Mouse (Mus musculus) midbrain, embryonic 10.5 days (tissue): Measurements from ENCODE around the gene Gm49450. TPM values are rescaled to one million over a fixed set of nuclear protein-coding genes. Genes with fewer than 3 reads are reported as not detected.
A peak's percentile ranks its signal among the peaks of the same experiment; 100 is the strongest.
"Not testable (repeated sequence)": the region's sequence is repeated elsewhere in the genome, so short reads cannot be mapped to it uniquely, and the experiment has no call there.

Experiments
- DNase-seq: peaks from one replicate; pipeline ENCODE4 v3.0.0-alpha.2; 2017; ENCODE audit warnings: low spot score
- H3K27ac ChIP-seq: fragments of 300-500 bp; sonication (generic); replicated peaks from 2 replicates; pipeline ENCODE4 v1.5.1; 2016; ENCODE audit warnings: mild to moderate bottlenecking
- H3K27me3 ChIP-seq: fragments of 300-500 bp; sonication (generic); 2 replicates; pipeline ENCODE4 v1.6.1; 2016; ENCODE audit warnings: low read depth, mild to moderate bottlenecking; ENCODE audit not compliant: poor library complexity, severe bottlenecking
- H3K36me3 ChIP-seq: fragments of 300-500 bp; sonication (generic); 2 replicates; pipeline ENCODE4 v1.6.1; 2016; ENCODE audit warnings: mild to moderate bottlenecking, moderate library complexity
- H3K4me1 ChIP-seq: fragments of 300-500 bp; sonication (generic); 2 replicates; pipeline ENCODE4 v1.6.1; 2016
- H3K4me3 ChIP-seq: fragments of 300-500 bp; sonication (generic); 2 replicates; pipeline ENCODE4 v1.5.1; 2016; ENCODE audit warnings: mild to moderate bottlenecking, moderate library complexity
- H3K9me3 ChIP-seq: fragments of 300-500 bp; sonication (generic); replicated peaks from 2 replicates; pipeline ENCODE4 v1.6.1; 2016; ENCODE audit warnings: mild to moderate bottlenecking
- WGBS: fragments of 180-500 bp; shearing (Covaris S2); methylation state at CpG from one replicate; pipeline ENCODE4 v1.1.7; 2016; 5-methylcytosine and 5-hydroxymethylcytosine counted together
- polyA plus RNA-seq: library from polyadenylated mRNA; unstranded; fragments of >200 nt; fragmentation: Nextera tagmentation; extraction: Ambion mirVana; gene quantifications from 2 replicates; pipeline ENCODE4 v1.2.1, GENCODE M21; 2016

Gene Gm49450
- polyA plus RNA-seq, 1 experiment from 2014 or later = not detected

DNA sequence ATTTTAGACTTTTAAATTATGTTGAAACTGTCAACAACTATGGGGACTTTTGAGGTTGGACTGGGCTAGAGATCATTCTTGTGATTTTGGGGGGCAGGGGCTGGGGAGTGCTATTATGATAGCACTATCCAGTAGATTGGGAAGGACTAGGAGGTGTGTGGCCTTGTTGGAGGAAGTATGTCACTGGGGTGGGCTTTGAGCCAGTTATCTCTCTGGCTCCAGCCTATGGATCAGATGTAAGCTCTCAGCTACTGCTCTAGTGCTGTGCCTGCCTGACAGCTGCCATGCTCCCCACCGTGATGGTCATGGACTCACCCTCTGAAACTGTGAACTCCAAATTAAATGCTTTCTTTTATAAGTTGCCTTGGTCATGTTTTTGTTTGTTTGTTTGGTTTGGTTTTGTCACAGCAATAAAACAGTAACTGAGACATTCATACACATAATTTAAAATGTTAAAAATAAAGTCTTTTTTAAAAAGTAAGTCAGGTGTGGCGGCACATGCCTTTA is 30.3 kb downstream of the Gm49450 start:
- no peak overlapping the region for H3K4me3 ChIP-seq
- WGBS = 82% methylated on average over 2 of the region's 2 CpGs
- no peaks in the 10 kb centered on the region for H3K9me3 ChIP-seq

DNA sequence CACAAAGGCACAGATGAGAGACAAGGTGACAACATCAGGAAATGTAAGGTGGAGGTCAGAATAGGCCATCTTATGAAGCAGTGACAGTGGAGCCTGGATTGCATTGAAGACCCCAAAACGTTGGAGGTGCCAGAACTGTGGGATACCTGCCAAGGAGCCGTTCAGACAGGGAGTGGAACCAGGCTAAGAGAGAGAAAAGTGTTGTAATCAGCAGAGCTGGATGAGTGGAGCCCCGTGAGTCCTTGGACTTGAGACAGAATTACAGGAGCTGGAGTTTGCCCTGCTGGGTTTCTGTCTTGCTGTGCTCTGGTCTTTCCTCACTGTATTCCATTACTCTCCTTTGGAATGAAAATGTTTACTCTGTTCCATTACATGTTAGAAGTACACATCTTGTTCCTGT is 30.8 kb downstream of the Gm49450 start:
- DNase-seq = no peak
- no peaks in the 10 kb centered on the region for H3K9me3 ChIP-seq

More for the DNA sequence above, 30.3 kb downstream of the Gm49450 start:
- H3K27me3 ChIP-seq = no peaks in the 10 kb centered on the region
- peaks cover 6% of the 10 kb centered on the region for H3K4me1 ChIP-seq
- H3K36me3 ChIP-seq = peaks cover 4% of the 10 kb centered on the region; the same call in 1 of the 2 replicates
- DNase-seq = no peak
- no peak overlapping the region for H3K27ac ChIP-seq

DNA sequence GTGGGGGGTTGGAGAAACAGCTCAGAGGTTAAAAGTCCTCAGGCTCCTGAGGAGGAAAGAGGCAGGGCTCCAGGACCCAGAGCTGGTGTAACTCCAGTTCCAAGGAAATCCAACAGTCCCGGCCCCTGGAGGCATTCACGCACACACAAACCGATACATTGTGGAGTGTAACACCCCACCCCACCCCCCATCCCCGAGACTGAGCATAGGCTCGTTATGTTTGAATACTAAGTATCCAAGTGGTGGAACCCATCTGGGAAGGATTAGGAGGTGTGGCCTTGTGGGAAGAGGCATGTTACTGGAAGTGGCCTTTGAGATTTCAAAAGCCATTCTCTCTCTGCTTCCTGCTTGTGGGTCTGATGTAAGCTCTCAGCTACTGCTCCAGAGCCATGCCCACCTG is 31.8 kb downstream of the Gm49450 start:
- Histone ChIP-seq H3K36me3 (peaks cover 4% of the 10 kb centered on the region; the same call in 1 of the 2 replicates), H3K27me3 (no peaks in the 10 kb centered on the region), H3K4me3 (no peak overlapping the region), H3K27ac (no peak overlapping the region), H3K4me1 (peaks cover 14% of the 10 kb centered on the region), H3K9me3 (no peaks in the 10 kb centered on the region)
- WGBS = 84% methylated on average over 5 of the region's 5 CpGs
- DNase-seq = no peak

More for the DNA sequence above, 30.8 kb downstream of the Gm49450 start:
- Histone ChIP-seq H3K4me1 (peaks cover 6% of the 10 kb centered on the region), H3K4me3 (no peak overlapping the region), H3K27ac (no peak overlapping the region), H3K36me3 (peaks cover 4% of the 10 kb centered on the region; the same call in 1 of the 2 replicates), H3K27me3 (no peaks in the 10 kb centered on the region)
- WGBS = 66% methylated on average over 3 of the region's 3 CpGs

DNA sequence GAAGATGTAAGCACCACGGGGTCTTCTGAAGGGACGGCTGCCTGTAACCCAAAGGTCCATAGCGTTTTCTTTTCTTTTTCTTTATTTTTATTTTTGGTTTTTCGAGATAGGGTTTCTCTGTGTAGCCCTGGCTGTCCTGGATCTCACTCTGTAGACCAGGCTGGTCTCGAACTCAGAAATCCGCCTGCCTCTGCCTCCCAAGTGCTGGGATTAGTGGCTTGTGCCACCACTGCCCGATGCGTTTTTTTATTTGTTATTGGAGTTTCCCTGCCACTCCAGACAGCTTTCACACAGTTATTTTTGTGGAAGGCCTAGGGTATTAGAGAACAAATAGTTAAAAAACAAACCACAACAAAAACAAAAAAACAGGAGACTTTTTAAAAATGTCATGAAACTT is 34.9 kb downstream of the Gm49450 start:
- H3K4me3 ChIP-seq = peak overlapping the region; percentile 96
- WGBS = 26% methylated on average over 8 of the region's 8 CpGs
- H3K9me3 ChIP-seq, DNase-seq, H3K27me3 ChIP-seq: not testable (repeated sequence)
- H3K36me3 ChIP-seq = peaks cover 21% of the 10 kb centered on the region
- H3K4me1 ChIP-seq = peaks cover 28% of the 10 kb centered on the region
- peak overlapping the region; percentile 97 for H3K27ac ChIP-seq

DNA sequence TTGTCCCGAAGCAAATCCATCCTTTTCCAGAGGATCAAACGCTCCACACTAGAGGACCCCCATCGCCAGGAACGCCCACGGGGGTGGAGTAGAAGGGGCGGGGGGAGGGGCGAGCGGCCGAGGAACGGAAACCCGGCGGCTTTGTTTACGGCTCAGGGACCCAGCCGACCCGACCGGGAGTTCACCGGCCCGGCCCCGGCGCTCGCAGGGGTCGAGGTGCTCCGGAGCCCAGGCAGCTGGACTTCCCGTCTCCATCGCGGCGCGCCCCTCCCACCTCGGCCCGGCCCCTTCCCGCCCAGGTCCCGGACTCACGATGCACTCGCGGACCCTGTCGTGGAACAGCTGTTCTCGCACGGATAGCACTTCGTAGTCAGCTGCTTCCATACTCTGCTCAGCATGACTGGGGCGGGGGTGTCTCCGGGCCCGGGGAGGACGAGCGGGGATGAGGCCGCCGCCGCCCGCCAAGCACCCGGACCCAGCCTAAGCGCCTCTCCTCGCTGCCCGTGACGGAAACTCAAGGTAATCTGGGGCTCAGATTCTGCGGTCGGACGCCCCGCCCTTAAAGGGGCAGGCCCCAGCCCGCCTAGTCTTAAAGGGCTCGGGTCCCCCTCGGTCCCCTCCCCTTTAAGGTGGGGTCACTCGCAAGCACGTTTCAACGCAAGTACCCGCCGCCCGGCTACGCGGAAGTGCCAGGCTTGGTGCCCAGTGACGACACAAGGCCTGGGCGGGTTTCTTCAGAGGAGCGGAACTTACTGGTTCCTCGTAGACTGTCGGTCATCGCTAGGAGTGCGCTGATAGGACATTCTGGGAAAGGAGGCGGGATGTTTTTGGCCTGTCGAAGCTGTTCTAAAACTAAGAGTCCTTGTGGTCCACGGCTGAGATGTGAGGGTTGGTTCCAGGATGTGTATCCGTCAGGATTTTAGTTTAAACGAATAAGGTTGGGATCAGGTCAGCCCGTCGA is 35.5 kb downstream of the Gm49450 start, which contains the start of gene Lmbr1l:
Lmbr1l (minus strand) TSS at position 694 of the 961 bp plus-strand sequence.
- Histone ChIP-seq H3K9me3 (no peaks in the 10 kb centered on the region), H3K36me3 (peaks cover 28% of the 10 kb centered on the region), H3K27me3 (no peaks in the 10 kb centered on the region), H3K27ac (peak within 1 kb of the TSS; percentile 97), H3K4me1 (peaks cover 28% of the 10 kb centered on the region), H3K4me3 (peak within 1 kb of the TSS; percentile 96)
- DNase-seq = peak; percentile 99
- WGBS = under 1% methylated on average over 82 of the region's 82 CpGs

DNA sequence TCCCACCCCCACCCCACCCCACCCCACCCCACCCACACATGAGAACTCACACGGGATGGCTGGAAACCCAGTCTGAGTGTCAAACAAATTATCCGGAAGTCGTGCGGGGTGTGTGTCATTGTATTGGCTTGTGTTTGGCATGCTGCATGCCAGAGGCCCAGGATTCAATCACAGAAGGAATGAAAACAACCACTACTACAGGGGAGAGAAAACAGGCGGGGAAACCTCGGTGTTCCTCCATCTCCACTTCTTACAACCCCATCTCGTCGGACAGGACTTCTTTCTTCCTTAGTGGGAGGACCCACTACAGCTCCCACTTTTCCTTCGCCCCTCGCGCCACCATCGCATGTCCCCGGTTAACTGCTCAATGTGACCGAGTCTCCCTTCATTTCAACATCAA is 36.3 kb downstream of the Gm49450 start:
- Histone ChIP-seq H3K27me3 (no peaks in the 10 kb centered on the region), H3K27ac (peak overlapping the region; percentile 97), H3K4me1 (peaks cover 28% of the 10 kb centered on the region), H3K36me3 (peaks cover 35% of the 10 kb centered on the region), H3K9me3 (no peaks in the 10 kb centered on the region), H3K4me3 (peak overlapping the region; percentile 96)
- under 1% methylated on average over 14 of the region's 14 CpGs for WGBS
- peak; percentile 34 for DNase-seq

DNA sequence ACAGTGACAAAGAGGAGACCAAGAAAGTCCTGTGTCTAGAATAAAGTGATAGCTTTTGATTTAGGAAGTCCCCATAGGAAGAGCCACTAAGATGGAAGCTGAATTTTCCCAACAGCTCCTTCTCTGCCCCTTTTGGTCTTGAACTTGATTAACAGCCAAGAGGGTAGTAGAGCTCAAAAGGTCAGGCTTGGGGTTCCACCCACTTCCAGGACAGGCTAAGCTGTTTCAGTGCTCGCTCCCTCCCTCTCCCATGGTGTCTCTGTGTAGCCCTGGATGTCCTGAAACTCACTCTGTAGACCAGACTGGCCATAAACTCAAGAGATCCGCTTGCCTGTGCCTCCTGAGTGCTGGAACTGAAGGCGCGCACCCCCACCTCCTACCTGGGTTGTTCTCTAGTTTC is 37.3 kb downstream of the Gm49450 start:
- Histone ChIP-seq H3K9me3 (no peaks in the 10 kb centered on the region), H3K36me3 (peaks cover 46% of the 10 kb centered on the region), H3K27me3 (no peaks in the 10 kb centered on the region), H3K27ac (peak overlapping the region; percentile 97; the same call in 1 of the 2 replicates), H3K4me3 (peak overlapping the region; percentile 96), H3K4me1 (peaks cover 31% of the 10 kb centered on the region)
- 91% methylated on average over 4 of the region's 4 CpGs for WGBS
- no peak for DNase-seq

DNA sequence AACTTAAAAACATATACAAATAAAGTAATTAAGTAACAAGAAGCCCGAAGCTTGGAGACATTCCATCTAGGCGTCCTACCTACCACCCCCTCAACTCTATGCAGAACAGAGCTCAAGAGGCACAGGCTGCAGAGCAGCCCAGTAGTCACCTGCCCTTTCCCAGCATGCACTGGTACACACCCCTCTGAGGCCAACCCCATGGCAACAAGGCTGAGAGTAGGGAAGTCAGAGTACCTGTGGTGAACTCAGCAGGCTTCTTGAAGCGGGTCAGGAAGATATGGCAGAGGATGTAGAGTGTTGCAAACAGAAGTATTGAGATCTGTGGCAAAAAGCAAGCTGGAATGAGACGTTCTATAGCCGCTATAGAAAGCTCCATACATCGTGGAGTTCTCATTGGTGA is 38.4 kb downstream of the Gm49450 start:
- Histone ChIP-seq H3K36me3 (peaks cover 57% of the 10 kb centered on the region), H3K4me3 (no peak overlapping the region), H3K9me3 (no peaks in the 10 kb centered on the region), H3K27me3 (no peaks in the 10 kb centered on the region), H3K27ac (no peak overlapping the region), H3K4me1 (peaks cover 31% of the 10 kb centered on the region)
- 92% methylated on average over 6 of the region's 6 CpGs for WGBS
- no peak for DNase-seq

DNA sequence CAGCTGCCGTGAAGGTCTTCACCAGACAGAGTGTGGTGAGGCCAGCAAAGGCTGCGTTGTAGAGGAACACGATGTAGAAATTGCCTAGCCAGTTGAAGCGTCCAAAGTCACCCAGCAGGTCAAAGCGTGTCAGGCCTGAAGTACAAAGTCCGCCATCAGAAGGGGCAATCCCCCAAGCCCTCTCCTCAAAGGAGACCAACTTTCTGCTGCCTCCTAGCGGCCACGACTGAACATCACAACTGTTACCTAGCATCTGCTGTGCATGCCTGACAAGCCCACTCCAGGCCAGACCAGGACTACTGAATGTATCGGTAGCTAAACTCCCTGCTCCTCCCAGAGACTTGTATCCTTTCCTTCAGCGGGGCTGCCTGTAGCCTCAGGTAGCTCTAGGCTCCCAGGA is 48.7 kb downstream of the Gm49450 start:
- Histone ChIP-seq H3K9me3 (no peaks in the 10 kb centered on the region), H3K27ac (no peak overlapping the region; the same call in 1 of the 2 replicates), H3K27me3 (peaks cover 14% of the 10 kb centered on the region), H3K4me3 (no peak overlapping the region), H3K36me3 (peaks cover 66% of the 10 kb centered on the region), H3K4me1 (peaks cover 5% of the 10 kb centered on the region; the same call in 1 of the 2 replicates)
- WGBS = 32% methylated on average over 10 of the region's 10 CpGs
- peak; percentile 77 for DNase-seq

DNA sequence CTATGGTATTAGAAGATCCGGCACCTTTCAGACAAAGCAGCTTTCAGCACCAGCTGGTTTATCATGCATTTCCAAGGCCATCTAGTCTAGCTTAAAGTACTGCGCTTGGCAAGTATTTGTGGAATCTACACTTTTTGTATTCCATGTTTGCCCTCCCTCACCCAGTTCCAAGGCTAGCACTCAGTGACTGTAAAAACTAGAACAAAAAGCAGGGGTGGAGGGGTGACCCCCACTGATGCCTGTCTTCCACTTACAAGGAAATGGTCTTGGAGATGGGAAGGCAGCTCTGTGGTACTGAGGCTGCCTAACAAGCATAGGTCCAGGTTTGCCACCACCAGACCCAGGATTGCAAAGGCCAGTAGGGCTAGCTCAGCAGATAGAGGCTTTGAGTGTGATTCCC is 50.8 kb downstream of the Gm49450 start:
- peaks cover 17% of the 10 kb centered on the region for H3K4me1 ChIP-seq
- H3K27me3 ChIP-seq = peaks cover 35% of the 10 kb centered on the region
- H3K4me3 ChIP-seq = no peak overlapping the region
- WGBS = 92% methylated on average over 2 of the region's 2 CpGs
- H3K27ac ChIP-seq = no peak overlapping the region
- H3K9me3 ChIP-seq = no peaks in the 10 kb centered on the region
- DNase-seq = no peak
- H3K36me3 ChIP-seq = peaks cover 45% of the 10 kb centered on the region

DNA sequence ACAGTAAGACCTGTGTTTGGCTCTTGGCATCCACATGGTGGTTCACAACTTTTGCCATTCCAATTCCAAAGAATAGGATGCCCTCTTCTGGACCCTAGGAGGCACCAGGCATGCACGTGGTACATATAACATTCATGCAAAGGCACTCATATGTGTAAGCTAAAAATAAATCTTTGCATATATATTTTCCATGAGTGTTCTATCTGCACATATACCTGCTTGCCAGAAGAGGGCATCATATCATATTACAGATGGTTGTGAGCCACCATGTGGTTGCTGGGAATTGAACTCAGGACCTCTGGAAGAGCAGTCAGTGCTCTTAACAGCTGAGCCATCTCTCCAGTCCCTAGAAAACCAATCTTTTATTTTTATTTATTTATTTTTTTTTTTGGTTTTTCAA is 51.8 kb downstream of the Gm49450 start:
- no peak for DNase-seq
- Histone ChIP-seq H3K4me1 (peaks cover 26% of the 10 kb centered on the region), H3K9me3 (no peaks in the 10 kb centered on the region), H3K27me3 (peaks cover 46% of the 10 kb centered on the region), H3K27ac (no peak overlapping the region), H3K36me3 (peaks cover 36% of the 10 kb centered on the region), H3K4me3 (no peak overlapping the region)
- 64% methylated on average over 1 of the region's 1 CpGs for WGBS

DNA sequence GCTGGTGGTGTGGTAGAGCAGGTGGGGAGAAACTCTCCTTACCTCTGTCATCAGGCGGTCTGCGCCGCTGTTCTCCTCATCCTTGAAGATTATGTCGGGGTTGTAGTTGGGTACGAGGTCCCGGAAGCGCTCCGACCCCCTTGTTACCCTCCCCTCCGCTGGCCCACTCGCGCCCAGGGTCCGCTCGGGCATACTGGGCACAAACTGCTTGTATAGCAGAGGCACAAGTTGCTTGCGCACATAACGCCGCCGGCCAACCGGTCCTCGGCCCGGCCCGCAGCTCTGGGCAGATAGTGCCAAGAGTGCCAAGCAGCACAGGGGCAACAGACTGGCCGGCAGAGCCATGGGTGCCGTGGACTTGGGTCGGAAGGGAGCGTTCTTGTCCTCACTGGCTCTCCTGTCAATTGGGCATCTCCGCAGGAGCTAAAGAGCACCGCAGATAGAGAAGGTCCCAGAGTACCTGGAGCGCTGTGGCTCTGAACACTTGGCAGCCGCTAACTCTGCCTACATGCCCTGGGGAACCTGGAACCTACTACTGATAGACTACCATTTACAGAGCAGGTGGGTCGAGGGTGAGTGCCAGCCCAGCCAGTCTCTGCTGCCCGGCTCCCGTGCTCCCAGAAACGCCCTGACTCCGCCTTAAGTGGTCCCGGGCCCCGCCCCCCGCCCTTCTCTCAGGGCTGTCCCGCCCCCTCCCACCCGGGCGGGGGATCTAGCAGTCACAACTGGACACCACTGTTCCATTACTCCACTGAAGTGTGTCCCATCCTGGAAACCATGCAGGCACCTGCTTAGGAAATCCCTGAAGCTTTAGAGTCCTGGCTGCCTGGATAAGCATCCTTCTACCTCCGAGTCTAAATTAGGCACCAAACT is 55.2 kb downstream of the Gm49450 start, which contains the start of gene Dhh:
Dhh (minus strand) TSS at position 613 of the 873 bp plus-strand sequence.
- peaks cover 3% of the 10 kb centered on the region for H3K36me3 ChIP-seq
- no peaks in the 10 kb centered on the region for H3K9me3 ChIP-seq
- peak; percentile 52 for DNase-seq
- H3K27ac ChIP-seq = 0 out of 2 replicates have a peak within 1 kb of the TSS, but pooled peaks have one; percentile 6
- peaks cover 54% of the 10 kb centered on the region for H3K4me1 ChIP-seq
- WGBS = 1% methylated on average over 41 of the region's 41 CpGs
- H3K4me3 ChIP-seq = peak within 1 kb of the TSS; percentile 42
- H3K27me3 ChIP-seq = peaks cover 79% of the 10 kb centered on the region
